Mouse (Mus musculus) thymus, adult 18-20 months (tissue): ENCODE measurements around the gene Serpinb9f.
"Not testable (repeated sequence)": the region's sequence is repeated elsewhere in the genome, so short reads cannot be mapped to it uniquely, and the experiment has no call there.

ENCODE experiments used
- DNase-seq, 2 experiments: peaks; one replicate each; pipeline ENCODE4 v3.0.0; 2022; ENCODE audit warnings: mixed read lengths in 2 of 2

The Serpinb9f gene

DNA sequence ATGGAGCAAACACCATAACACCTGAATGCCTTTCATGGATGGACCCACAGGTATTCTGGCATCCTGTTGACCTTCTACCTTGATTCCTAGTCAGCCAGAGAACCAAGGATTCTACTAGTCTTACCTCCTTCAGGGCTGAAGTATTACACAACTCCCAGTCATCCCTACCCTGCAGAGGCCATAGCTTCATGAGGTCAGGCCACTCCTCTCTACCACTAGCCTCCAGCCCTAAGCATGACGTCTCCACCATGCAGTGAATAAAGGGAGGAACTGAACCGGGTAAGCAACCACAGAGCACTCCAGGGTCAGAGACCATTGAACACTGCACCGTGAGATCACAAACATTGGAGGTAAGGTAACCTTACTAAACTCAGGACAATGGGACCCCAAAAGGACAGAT is at the start of gene Serpinb9f:
TSS of gene Serpinb9f (plus strand) at position 301 of the 400 bp plus-strand sequence.
- DNase-seq: not testable (repeated sequence)

DNA sequence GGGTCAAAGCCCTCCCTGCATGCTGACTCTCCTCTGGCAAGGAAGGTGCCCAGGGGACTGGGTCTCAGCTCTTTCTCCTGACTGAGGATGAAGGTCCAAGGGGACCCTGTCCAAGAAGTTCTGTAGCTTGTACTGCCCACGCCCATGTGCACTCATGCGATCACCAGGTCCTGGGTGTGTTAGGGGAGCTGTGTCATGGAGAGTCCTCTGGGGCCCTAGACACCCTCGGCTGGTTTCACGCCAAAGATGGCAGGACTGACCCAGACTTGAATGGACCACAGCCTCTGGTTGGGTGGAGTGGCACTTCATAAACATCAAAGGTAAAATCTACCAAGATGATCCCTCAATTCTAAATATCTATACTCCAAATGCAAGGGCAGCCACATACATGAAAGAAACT is 15.2 kb upstream of the Serpinb9f start:
- not testable (repeated sequence) for DNase-seq

DNA sequence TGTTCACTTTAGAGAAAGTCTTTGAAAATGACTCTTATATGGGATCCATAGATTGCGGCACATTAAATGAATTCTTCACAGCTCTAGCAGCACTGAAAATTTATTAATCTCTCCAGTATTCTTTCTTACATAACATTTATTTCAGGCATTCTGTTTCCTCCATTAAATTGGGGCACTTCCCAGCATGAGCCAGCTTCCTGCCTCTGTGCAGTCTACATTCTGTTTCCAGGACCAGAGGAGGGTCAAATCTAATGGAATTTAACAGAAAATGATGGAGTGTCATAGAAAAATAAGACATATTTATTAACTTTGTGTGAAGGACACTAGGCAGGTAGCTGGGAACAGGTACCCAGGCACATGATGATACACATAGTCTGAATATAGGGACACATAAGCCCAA is 32.8 kb downstream of the Serpinb9f start:
- not testable (repeated sequence) for DNase-seq
